Mouse (Mus musculus): Measurements from ENCODE around the gene Gm42688.
A peak's percentile ranks its signal among the peaks of the same experiment; 100 is the strongest.

Gene Gm42688

DNA sequence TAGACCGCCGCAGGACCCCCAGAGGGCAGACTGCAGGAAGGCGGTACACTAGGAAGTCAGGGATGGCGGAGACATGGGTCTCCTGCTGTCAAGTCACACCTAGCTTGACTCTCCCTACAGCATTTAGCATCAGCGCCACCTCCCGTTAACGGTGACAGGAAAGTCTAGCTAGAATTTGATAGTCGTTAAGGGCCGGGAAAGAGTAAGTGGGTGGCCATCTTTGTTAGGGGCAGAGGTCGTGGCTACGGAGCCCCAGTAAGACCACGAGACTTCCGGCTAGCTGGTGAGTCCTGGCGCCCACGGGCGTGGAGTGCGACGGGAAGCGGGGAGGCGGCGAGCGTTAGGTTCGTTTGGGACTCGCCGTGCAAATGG, at the start of gene Gm42688, which contains the start of gene Ccdc142:
Gm42688 (plus strand) TSS at position 302 of the 372 bp plus-strand sequence.
Ccdc142 (plus strand) TSS at position 286 of the 372 bp plus-strand sequence.
- DNase-seq (ENCODE audit: low read depth): peak; percentile 95

DNA sequence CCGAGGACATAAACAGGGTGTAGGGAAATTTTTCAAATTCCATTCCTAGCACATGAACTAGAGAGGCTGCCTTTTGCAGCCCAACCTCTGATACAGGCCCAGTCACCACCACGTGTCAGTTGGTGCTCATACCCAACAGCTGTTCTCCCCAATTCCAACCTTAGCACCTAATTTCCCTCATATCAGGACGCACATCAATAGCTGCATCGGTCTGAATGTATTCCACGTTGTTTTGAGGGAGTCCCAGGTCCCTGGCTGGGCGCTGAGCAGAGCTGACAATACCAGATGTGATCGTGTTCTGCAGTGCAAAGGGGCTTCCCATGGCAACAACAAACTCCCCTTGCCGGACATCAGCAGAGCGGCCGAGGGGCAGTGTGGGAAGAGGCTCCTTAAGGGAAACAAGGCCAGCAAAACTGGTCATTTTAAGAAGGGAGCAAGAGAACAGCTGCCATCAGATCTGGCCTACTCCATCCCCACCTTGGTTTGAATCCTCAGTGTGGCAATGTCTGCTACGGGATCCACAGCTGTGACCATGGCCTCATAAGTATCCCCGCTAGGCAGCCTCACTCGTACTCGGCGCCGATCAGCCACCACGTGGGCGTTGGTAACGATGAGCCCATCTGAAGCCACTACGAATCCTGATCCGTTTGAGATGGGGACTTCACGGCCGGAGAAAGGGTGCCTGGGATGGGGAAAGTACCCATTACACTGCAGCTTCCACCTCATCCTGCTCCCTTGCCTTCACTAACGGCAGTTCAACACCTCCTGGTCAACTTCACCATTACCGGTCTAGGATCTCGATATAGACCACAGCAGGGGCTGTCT, 48.1 kb upstream of the Gm42688 start:
- peak; percentile 77 for DNase-seq (ENCODE audit: low read depth)

DNA sequence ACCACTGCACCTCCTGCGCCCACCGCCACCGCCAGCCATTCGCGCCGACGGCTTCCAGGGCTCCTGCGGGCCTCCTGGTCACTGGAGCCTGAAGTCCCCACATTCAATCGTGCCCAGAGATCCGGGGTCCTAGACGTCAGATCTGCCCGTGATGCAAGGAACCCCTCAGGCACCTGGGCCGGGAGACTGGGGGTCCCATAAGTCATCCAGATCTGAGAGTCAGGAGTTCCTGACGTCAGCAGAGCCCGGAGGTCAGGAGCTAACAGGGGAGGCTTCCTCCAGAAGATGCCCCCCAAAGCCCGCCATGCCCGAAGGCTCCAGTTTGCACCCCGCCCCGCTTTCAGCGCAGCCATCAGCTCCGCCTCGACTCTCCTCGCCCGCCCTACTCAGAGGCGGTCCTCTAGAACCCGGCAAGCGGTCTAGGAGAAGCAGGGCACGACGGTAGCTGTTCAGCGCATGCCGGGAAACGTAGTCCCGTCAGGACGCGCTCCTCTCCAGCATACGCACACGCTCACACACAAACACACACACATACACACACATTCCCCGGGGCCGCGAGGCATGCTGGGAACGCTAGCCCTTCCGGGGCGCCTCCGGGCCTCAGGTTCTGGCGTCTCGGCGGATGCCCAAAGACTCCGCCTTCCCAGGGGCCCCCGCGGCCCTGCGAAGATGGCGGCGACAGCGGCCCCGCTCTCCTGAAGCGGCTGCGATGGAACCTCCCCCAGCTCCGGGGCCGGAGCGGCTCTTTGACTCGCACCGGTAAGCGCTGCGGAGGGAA, 47.2 kb upstream of the Gm42688 start, which contains the start of gene Aup1:
Aup1 (plus strand) TSS at position 448 of the 778 bp plus-strand sequence.
- DNase-seq (ENCODE audit: low read depth): peak; percentile 99

DNA sequence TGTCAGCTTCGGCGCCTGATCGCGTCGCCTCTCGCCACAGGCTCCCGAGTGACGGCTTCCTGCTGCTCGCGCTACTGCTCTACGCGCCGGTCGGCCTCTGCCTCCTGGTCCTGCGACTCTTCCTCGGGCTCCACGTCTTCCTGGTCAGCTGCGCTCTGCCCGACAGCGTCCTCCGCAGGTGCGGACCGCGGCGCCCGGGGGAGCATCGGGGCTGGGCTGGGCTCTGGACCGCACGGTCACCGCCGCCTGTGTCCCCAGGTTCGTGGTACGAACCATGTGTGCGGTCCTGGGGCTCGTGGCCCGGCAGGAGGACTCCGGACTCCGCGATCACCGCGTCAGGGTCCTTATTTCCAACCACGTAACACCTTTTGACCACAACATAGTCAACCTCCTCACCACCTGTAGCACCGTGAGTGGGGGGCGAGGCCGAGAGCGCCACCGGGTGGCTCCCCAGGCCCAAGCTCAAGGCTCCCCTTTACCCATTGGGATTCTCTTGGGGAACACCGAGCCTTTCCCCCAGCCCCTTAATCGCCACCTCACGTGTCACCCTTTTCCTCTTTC, 46.5 kb upstream of the Gm42688 start, which contains the start of gene Htra2:
Htra2 (minus strand) TSS at position 403 of the 561 bp plus-strand sequence.
- peak; percentile 61 for DNase-seq (ENCODE audit: low read depth)

DNA sequence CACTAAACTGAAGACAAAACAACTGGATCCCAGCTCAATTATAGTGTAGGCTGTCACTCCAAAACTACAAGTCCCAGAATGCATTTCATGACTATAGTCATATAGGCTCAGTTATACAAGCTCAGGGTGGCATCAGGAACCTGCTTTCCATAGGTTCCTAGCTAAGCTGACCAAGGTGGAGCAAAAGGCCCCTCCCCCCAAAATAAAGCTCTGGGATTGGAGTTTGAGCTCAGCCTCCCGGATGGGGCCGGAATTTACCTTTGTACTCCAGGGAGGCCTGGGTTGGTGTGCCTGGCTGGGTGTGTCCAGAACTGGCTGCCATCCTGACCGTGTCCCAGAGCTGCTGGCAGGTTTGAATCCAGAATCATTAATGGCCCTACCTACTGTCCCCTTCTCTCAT, 43.6 kb upstream of the Gm42688 start, which contains the start of gene Dqx1:
Dqx1 (plus strand) TSS at position 55 of the 400 bp plus-strand sequence.
- peak; percentile 42 for DNase-seq (ENCODE audit: low read depth)

DNA sequence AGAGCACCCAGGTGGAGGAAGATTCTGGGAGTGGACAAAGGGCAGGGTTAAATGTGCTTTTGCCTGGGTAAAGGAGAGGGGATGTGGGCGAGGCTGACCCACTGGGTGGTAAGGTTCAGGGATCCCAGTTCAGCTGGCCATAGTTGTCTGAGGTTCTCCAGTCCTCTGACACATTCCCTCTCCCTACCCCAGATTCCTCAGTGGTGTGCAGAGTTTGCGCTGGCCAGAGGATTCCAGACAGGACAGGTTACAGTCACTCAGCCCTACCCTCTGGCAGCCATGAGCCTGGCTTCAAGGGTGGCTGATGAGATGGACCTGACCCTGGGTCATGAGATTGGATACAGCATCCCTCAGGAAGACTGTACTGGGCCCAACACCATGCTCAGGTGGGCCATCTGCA, 42.7 kb upstream of the Gm42688 start:
- DNase-seq (ENCODE audit: low read depth): no peak

DNA sequence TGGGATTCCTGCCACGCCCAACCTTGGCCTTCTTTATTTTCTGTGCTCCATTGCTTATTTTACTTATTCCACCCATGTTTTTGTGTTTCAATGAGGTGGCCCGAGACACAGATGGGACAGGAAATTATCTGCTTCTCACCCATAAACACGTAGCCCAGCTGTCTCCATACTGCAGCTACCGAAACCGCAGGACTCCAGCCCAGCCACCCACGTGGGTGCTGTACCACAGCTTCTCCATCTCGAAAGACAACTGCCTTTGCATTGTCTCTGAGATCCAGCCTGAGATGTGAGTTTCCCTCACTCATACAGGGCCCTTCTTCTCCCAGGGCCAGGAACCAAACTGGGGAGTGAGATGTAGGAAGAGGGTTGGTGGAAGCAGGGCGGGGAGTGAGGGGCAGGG, 35.4 kb upstream of the Gm42688 start:
- DNase-seq (ENCODE audit: low read depth): peak; percentile 54

DNA sequence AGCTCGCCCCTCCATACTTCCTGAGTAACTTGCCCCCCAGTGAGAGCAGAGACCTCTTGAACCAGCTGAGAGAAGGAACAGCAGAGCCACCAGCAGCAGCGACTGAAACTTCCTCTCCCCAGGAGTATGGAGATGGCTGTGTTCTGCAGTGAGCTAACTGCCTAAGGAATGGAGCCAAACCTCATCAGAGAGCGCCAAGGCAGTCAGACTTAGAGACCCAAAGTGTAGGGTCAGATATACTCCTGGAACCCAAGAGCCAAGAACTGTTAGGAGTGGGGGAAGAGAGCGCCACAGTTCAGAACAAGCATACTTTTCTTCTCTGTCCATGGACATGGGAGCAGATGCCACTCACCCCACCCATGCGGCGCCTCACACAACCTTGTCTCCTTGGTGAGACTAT, 35.0 kb upstream of the Gm42688 start:
- no peak for DNase-seq (ENCODE audit: low read depth)

DNA sequence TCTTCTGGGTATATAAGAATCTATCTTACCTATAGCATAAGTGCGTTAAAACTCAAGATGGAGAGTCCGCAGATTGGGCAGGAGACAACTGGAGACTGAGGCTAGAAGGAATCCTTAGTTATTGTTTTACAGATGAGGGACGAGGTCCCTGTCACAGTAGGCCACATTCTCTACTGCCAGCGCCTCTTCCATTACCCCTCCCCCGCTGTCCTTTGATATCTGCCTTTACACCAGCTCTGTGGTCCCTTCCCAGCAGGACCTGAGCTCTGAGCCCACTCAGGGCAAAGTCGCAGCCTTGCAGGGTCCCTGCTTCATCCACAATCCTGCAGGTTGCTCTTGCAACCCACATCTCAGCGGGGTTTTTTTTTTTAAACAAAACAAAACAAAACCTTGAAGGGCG, 33.2 kb upstream of the Gm42688 start:
- no peak for DNase-seq (ENCODE audit: low read depth)

DNA sequence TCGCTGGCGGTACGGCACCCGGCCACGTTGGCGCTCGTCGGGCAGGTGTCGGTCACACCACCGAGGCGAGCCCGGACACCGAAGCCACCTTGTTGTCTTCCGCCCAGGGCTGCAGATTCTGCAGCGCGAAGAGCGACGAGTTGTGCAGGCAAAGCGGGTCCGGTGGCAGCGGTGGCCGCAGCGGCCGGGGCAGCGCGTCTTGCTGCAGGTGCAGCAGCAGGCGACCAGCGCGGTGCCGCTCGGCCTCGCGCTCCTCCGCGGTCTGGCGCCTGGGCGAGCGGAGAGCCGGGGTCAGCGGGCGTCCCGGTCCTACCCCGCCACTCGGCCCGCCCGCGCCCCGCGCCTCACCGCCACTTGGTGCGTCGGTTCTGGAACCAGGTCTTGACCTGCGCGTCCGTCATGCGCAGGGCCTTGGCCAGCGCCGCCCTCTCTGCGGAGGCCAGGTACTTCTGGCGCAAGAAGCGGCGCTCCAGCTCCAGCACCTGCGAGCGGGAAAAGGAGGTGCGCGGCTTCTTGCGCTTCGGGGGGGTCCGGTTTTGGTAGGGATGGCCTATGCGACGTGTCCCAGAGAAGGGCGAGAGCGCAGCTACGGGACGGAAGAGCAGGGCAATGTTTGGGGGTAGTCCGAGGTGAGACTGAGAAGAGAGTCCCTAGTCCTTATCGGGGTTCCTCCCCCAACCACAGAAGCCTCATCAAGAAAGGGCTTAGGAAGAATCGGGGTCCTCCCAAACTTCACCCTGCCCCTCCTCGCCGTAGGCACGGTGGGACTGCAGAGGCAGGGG, 32.5 kb upstream of the Gm42688 start:
- DNase-seq (ENCODE audit: low read depth): peak; percentile 44

DNA sequence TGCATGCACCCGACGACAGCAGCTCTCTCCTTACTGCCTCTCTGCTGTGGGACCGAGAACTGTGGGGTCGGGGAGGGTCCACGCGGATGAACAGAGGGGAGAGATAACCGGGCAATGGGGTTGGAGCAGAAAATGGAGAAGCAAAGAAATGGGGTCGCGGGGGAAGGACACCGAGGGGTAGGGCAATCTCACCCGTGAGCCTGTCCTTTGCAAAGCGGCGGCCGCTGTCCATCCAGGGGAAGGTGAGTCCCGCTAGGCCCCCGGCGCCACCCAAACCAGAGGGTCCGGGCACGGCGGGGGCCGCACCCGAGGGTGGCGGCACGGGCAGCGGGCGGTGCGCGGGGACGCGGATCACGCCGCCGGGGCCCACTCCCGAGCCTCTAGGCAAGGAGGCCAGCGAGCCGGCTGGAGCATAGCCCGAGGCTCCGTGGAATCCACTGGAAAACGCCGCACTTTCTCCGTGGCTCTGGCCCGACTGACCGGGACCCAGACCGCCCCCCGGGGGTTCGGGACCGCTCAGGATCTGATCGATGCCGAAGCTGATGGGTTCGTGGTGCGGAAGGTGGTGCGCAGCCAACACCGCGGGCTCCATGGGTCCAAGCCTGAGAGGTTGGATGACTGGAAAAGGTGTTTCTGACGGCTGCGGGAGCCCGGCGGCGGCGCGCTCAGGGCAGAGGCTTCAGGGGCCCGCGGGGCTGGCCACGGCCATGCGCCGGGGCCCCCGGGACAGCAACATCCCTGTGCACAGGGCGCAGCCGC, 31.8 kb upstream of the Gm42688 start:
- peak; percentile 42 for DNase-seq (ENCODE audit: low read depth)

DNA sequence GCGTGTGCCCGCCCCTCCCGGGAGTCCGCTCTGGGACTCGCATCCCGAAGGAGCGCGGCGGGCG, 31.3 kb upstream of the Gm42688 start, which contains the start of gene Tlx2:
Tlx2 (minus strand) TSS at position 47 of the 64 bp plus-strand sequence.
- DNase-seq (ENCODE audit: low read depth): peak; percentile 32

DNA sequence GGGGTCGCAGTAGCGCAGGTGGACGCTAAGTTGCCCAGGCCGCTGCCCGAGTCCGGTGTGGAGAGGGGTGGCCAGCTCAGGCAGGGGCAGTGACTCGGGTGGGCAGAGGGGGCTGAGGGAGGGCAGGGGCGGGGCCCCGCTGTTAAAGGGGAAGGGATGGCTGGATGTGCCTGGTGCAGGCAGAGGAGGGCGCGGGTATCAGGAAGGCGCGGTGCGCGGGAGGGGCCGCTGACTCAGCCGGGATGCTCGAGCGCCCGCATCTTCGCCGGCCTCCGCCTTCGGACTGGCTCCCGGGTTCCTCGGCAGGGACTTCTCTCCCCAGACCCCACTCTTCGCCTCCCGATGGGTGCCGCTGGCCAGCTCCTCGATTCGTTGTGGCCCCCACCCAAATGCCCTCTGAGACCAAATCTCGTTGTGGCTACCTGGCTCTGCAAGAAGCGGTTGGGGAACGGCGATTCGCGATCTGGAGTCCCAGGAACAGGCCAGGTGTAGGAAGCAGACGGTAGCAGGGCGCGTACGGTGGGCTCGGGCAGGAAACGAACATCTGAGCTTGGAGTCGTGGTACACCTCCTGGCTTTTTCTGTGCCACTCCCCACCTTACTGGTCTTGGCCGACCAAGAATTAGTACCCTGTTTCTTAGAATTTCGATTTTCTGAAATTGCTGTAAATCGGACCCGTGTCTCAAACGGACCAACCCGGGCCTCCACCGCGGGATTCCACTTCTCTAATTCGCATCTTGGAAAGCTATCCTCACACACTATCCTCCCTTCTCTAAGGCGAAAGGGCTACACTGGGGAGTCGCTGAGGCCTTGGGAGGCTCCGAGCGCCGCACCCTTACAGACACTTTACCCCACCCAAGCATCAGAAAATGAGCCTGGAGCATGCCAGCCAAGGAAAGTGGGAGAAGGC, 30.9 kb upstream of the Gm42688 start:
- DNase-seq (ENCODE audit: low read depth): peak; percentile 64

DNA sequence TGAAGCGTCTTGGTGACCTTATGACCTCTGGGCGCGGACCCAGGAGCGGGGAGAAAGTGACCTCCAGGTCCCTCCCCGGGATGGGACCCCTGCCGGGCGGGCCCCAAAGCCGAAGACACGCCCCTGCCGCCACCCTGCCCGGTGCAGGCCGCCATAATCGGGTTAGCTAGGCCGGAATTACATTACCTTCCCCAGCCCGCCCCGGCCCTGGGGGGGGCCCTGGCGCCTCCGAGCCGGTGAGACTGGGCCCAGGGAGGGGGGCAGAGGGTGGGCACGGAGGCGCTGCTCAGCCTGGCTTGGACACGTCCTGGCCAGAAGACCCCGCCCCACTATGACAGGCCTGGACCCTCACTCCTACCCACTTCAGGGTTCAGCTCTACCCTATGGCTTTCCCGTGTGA, 30.2 kb upstream of the Gm42688 start:
- no peak for DNase-seq (ENCODE audit: low read depth)

DNA sequence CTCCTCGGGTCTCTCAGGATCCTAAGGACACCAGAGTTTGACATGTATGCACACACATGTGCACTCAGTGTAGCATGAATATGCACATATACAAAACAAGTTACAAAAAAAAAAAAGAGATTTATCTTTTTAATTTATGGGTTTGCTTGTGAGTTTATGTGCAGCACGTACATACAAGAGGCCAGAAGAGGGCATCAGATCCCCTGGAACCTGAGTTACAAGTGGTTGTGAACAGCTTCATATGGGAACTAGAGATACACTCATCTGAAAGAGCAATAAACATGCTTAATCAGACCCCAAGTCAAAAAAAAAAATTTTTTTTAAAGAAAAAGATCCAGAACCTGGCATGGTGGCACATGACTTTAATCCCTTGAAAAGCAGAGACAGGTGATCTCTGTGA, 26.4 kb upstream of the Gm42688 start:
- peak; percentile 71 for DNase-seq (ENCODE audit: low read depth)

DNA sequence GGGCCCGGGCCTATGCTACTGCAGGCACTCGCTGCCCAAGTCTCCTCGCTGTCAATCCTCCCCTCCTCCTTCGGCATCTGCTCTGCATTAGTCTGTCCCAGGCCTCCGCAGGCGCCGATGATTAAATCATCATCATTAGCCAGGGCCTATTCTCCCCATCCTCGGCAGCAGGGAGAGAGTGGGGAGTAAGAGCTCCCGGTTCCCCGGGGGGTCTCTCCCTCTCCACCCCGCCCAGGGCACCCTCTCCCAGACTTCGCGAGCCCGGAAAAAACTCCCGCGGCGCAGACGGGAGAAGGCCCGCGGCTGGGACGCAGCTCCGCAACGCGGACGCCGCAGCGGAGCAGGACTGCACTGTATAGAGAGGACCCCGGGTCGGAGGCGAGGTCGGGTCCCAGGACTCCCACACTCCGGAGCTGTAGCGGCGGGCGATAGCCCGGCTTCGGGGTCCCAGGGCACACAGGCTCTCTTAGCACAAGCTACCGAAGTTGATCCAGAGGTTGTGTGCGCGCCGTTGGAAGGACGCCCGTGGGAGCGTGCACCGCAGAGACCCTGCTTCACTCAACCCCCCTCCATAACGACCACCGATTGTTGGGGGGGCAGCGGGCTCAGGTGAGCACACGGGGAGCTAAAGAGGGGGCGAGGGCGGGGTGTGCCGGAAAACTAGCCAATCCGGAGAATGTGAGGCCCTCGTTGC, 23.6 kb upstream of the Gm42688 start, which contains the start of gene Pcgf1:
Pcgf1 (plus strand) TSS at position 240 of the 694 bp plus-strand sequence.
- peak; percentile 53 for DNase-seq (ENCODE audit: low read depth)

DNA sequence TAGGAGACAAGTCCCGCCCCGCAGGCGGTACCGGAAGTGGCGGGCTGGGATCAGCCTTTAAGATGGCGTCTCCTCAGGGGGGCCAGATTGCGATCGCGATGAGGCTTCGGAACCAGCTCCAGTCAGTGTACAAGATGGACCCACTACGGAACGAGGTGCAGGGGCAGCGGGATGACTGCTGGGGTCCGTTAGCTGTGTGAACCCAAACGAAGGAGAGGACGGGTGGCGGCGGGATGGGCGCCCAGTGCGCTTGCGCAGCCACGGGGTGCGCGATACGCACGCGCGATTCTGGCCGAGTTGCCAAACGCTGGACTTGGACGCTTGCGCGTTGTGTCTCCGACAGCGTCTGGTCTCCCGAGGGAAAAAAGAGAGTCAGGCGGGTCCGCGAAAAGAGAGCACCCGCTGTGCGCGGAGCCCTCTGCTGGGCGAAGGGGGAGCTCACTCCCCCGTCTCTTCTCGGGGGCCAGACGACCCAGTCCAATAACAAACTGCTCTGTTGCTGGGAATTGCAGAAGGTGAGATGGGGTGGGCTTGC, 23.0 kb upstream of the Gm42688 start:
- DNase-seq (ENCODE audit: low read depth): peak; percentile 100

DNA sequence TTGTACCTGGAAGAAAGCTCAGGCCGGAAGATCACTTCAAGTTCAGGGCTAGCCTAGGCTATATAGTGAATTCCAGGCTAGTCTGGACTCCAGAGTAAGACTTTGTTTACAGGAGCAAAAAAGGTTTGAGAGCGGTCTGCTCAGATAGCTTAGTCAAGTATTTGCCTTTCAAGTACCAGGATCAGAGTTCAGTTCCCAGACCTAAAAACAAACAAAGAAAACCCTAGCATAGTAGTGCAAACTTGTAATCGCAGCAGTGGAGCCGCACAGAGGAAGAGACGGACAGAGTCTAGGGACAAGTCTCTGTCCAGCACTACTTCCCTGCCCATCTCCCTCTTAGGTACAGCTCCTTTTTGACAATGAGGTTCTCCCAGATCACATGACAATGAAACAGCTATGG, 21.2 kb upstream of the Gm42688 start:
- no peak for DNase-seq (ENCODE audit: low read depth)

DNA sequence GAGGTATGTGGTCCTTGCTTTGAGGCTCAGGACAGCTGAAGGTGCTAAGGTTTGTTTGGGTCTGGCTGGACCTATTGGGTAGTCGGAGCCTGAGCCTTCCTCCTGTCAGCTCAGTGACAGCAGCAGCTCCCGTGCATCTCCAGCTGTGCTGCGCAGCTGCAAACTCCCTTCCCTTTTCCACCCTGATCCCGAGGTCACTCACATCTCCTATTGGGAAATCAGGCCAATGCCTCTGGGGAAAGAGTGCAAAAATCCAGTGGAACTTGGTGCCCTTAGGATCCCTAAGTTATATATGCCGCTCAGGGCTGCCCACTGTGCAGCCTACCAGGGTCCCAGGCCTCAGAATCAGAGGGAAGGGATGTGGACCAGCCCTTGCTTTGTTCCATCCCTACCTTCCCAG, 17.9 kb upstream of the Gm42688 start:
- DNase-seq (ENCODE audit: low read depth): no peak

DNA sequence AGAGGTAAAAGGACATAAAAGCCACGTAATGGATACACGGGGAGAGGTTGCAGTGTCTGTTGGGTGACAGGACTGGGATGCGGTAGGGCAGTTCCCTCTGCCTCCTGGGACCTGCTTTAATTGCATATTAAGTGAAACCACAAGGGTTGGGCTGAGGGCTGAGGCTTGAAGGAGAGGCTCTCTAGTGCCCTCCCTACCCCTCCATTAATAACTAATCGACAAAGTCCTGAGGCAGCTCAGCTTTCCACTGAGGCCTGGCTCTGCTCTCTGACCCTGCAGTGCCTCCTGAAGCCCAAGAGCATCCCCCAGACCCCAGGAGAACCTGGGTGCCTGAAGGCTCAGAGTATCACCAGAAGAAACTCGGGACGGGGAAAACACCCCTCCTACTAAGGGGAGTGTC, 16.9 kb upstream of the Gm42688 start:
- DNase-seq (ENCODE audit: low read depth): no peak
